Mouse (Mus musculus) CH12.LX (cell line): ENCODE data around the gene Olfr1424.
"Not testable (repeated sequence)": the region's sequence is repeated elsewhere in the genome, so short reads cannot be mapped to it uniquely, and the experiment has no call there.

Experiments
- EP300 ChIP-seq: IDR thresholded peaks from 2 replicates; pipeline ENCODE4 v1.6.1; 2011; ENCODE audit warnings: low read length, improper control_type of control experiment
- RCOR1 ChIP-seq: conservative IDR thresholded peaks from 2 replicates; pipeline ENCODE4 v1.6.1; 2012; ENCODE audit warnings: low read depth, mild to moderate bottlenecking, inconsistent platforms, low read length, improper control_type of control experiment

DNA sequence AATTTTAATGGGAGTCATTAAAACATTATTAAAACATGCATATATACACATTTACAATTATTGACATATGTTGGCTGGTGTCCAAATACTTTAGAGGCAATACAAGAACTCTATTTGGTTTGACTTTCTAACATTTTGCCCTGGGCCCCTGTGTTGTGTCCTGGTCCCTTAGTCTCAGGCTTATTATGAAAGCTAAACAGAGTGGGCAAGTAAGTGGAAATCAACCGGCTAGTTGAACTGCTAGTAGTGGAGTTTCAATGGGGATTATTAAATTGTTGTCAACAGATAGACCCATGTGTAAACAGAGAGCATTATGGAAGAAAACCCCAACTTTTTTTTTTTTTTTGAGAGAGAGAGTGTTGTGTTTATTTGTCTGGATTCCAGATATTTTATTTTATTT lies at the start of gene Olfr1424:
- TF ChIP-seq EP300, RCOR1: not testable (repeated sequence)
